Mouse (Mus musculus) embryonic facial prominence, embryonic 11.5 days (tissue): ENCODE measurements around the gene Esr1. TPM values are rescaled to one million over a fixed set of nuclear protein-coding genes. Genes with fewer than 3 reads are reported as not detected.
A peak's percentile ranks its signal among the peaks of the same experiment; 100 is the strongest.
"Not testable (repeated sequence)": the region's sequence is repeated elsewhere in the genome, so short reads cannot be mapped to it uniquely, and the experiment has no call there.

Source experiments
- ATAC-seq: fragments of 200-750 bp; cut with Nextera tagmentation; replicated peaks from 2 replicates; pipeline ENCODE4 v1.8.0; 2017; ENCODE audit warnings: low read depth; ENCODE audit not compliant: insufficient number of reproducible peaks, low FRiP score, low TSS enrichment
- DNase-seq: peaks from one replicate; pipeline ENCODE4 v3.0.0-alpha.2; 2015; ENCODE audit warnings: low spot score
- H3K27ac ChIP-seq: fragments of 300-500 bp; sonication (generic); replicated peaks from 2 replicates; pipeline ENCODE4 v1.5.1; 2014; ENCODE audit warnings: mild to moderate bottlenecking, low read depth, low read length, control low read depth
- H3K27me3 ChIP-seq: fragments of 300-500 bp; sonication (generic); 2 replicates; pipeline ENCODE4 v1.6.1; 2014; ENCODE audit warnings: mild to moderate bottlenecking, low read length, moderate library complexity, mixed read lengths; ENCODE audit not compliant: control insufficient read depth, insufficient read depth
- H3K36me3 ChIP-seq: fragments of 300-500 bp; sonication (generic); replicated peaks from 2 replicates; pipeline ENCODE4 v1.6.1; 2014; ENCODE audit warnings: low read depth, mild to moderate bottlenecking, low read length, moderate library complexity, mixed read lengths; ENCODE audit not compliant: control insufficient read depth, insufficient read depth
- H3K4me1 ChIP-seq: fragments of 300-500 bp; sonication (generic); 2 replicates; pipeline ENCODE4 v1.6.1; 2014; ENCODE audit warnings: low read length, mixed read lengths; ENCODE audit not compliant: control insufficient read depth, insufficient read depth
- H3K4me2 ChIP-seq: fragments of 300-500 bp; sonication (generic); 2 replicates; pipeline ENCODE4 v1.6.1; 2014; ENCODE audit warnings: low read depth, mild to moderate bottlenecking, control low read depth, low read length, moderate library complexity
- H3K4me3 ChIP-seq: fragments of 300-500 bp; sonication (generic); 2 replicates; pipeline ENCODE4 v1.5.1; 2014; ENCODE audit warnings: low read depth, low read length, control low read depth
- H3K9ac ChIP-seq: fragments of 300-500 bp; sonication (generic); replicated peaks from 2 replicates; pipeline ENCODE4 v1.6.1; 2014; ENCODE audit warnings: mild to moderate bottlenecking, control low read depth, low read length
- H3K9me3 ChIP-seq: fragments of 300-500 bp; sonication (generic); replicated peaks from 2 replicates; pipeline ENCODE4 v1.6.1; 2016; ENCODE audit warnings: mild to moderate bottlenecking, low read length, inconsistent platforms, mixed read lengths; ENCODE audit not compliant: control insufficient read depth
- WGBS: fragments of 180-500 bp; shearing (Covaris S2); extraction: QIAGEN DNeasy Blood & Tissue Kit; methylation state at CpG from one replicate; pipeline ENCODE4 v1.1.7; 2014; 5-methylcytosine and 5-hydroxymethylcytosine counted together
- polyA plus RNA-seq: library from polyadenylated mRNA; unstranded; fragments of >200 nt; fragmentation: Nextera tagmentation; extraction: Ambion mirVana; gene quantifications from 2 replicates; pipeline ENCODE4 v1.2.1, GENCODE M21; 2014

Gene Esr1
- polyA plus RNA-seq, 1 experiment from 2014 or later = 0.10 TPM

DNA sequence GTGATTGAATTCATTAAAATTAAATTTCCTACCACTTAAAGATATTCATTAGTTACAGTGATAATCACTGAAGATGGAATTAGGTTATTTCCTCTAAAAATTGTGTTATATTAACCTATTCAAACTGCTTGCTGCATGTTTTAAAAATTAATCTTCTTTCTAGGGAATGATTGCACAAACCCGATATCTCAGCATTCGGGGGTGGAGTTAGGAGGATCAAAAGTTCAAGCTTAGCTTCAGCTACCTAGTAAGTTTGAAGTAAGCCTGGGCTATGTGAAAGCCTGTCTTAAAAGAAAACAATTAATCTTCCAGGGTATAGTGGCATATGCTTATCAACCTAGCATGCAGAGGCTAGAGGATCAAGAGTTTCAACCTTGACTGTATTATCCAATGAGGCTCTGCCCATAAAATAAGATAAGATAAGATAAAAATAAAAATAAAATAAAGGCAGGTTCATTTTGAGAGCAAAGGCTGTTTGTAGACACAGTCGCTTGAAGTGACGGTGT, 62.0 kb downstream of the Esr1 start:
- no peaks in the 10 kb centered on the region for H3K36me3 ChIP-seq
- H3K27ac ChIP-seq = no peak overlapping the region
- H3K4me2 ChIP-seq = no peak overlapping the region
- no peak for ATAC-seq
- 84% methylated on average over 4 of the region's 4 CpGs for WGBS
- H3K27me3 ChIP-seq = no peaks in the 10 kb centered on the region
- no peak for DNase-seq
- H3K4me1 ChIP-seq = no peaks in the 10 kb centered on the region
- no peaks in the 10 kb centered on the region for H3K9me3 ChIP-seq
- no peak overlapping the region for H3K4me3 ChIP-seq
- H3K9ac ChIP-seq = no peak overlapping the region

DNA sequence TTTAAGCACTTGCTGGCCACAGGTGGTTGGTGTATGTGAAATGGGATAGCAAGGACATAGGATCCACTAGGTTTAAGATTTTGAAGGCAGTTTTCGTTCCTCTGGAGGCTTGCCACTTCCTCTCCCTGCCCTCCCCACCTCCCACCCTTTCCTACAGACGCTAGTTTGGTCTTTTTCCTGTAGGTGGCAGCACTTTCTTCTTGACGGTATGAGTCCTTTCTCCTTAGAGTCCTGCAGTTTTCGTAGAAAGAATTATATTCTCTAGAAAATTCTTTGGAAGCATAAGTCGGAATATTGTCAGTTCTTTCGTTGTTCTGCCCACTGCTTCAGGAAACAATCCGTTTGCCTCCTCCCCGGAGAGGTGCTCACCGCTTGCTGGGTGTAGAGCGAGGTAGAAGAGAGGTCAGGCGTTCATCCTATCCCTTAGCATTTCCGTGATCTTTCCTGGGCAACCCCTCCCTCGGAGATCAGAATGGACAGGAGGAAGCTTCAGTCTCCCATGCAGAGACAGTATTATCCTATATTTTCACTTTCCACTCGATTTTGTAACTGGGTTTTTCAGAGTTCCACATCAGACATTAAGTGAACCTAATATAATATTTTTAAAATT, 63.7 kb downstream of the Esr1 start:
- not testable (repeated sequence) for H3K4me3 ChIP-seq, H3K36me3 ChIP-seq, H3K4me2 ChIP-seq, H3K27me3 ChIP-seq, H3K4me1 ChIP-seq, H3K27ac ChIP-seq, H3K9ac ChIP-seq, H3K9me3 ChIP-seq
- ATAC-seq (0 out of 2 replicates have a peak, but pooled peaks have one; percentile 44), DNase-seq (peak; percentile 67)
- WGBS = 29% methylated on average over 14 of the region's 14 CpGs

DNA sequence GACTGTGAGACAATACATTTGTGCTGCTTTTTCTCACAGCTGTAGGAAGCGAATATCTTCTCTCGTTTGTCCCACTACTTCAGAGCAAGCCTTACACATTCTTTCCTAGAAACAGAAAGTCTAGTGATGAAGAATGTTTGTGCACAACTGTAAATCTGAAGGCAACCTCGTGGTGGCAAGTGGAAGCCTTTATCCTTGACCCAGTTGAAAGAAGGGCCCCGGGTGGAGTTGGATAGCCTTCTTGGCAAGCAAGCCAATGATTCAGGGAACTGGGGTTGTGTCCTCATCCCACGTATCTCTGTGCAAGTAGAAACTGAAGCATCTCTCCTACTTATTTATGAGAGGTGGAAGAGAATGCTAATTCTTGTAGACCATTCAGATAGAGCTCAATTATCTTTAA, 71.7 kb downstream of the Esr1 start:
- 85% methylated on average over 5 of the region's 5 CpGs for WGBS
- H3K36me3 ChIP-seq = no peaks in the 10 kb centered on the region
- no peak overlapping the region for H3K9ac ChIP-seq
- H3K9me3 ChIP-seq = no peaks in the 10 kb centered on the region
- DNase-seq (no peak), ATAC-seq (no peak)
- H3K4me2 ChIP-seq = no peak overlapping the region
- no peak overlapping the region for H3K27ac ChIP-seq
- no peaks in the 10 kb centered on the region for H3K27me3 ChIP-seq
- H3K4me3 ChIP-seq = no peak overlapping the region
- H3K4me1 ChIP-seq = no peaks in the 10 kb centered on the region

DNA sequence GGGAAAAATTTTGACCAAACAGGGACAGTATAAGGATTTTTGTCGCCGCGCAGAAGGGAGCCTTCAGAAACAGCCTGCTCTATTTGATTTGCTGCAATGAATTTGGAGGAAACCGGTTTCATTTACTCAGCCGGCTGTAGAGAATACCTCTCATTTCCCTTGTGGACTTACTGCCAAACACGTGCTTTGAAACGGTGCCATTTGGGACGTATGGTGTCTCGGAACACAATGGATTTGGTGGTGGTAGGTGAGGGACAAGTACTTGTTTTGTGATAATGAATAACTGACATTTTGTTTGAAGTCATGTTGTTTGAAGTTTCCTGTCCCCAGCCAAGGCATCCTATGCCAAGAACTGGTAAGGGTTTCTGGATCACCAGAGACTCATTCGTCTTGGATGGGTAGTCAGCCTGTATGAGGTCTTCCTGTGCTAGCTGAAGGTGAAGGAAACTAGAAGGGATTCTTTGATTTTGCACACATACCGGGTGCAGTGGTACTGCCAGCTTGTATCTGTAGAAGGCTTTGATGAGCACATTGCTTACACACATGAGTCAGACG, 72.4 kb downstream of the Esr1 start:
- Histone ChIP-seq H3K27me3 (no peaks in the 10 kb centered on the region), H3K36me3 (no peaks in the 10 kb centered on the region), H3K4me1 (no peaks in the 10 kb centered on the region), H3K4me3 (no peak overlapping the region), H3K4me2 (no peak overlapping the region), H3K27ac (no peak overlapping the region), H3K9ac (no peak overlapping the region), H3K9me3 (no peaks in the 10 kb centered on the region)
- no peak for DNase-seq
- 94% methylated on average over 12 of the region's 12 CpGs for WGBS
- ATAC-seq = no peak

DNA sequence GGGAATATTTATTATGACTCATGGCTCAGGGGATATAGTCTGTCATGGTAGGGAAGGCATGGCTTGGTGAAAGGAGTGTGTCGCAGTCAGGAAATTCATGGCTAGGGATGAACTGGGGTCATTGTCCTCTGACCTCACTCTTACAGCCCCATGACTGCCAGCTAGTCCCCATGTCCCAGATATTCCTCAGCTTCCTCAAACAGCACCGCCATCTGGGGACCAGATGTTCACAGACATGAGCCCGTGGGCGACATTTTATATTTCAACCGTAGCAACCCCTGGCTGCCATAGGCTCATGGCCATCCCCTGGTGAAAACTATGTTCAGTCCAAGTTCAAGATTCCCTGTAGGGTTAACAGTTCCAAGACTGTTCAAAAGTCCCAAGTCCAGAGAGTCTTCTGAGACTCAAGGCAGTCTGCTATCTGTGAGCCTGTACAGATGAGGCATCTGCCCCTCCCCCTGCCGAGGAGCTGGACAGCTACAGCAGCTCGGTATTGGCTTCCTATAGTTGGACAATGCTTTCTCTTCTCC, 83.0 kb downstream of the Esr1 start:
- no peaks in the 10 kb centered on the region for H3K27me3 ChIP-seq
- no peak overlapping the region for H3K27ac ChIP-seq
- WGBS = 40% methylated on average over 7 of the region's 7 CpGs
- H3K9ac ChIP-seq = no peak overlapping the region
- ATAC-seq (no peak), DNase-seq (no peak)
- no peak overlapping the region for H3K4me3 ChIP-seq
- no peaks in the 10 kb centered on the region for H3K36me3 ChIP-seq
- H3K9me3 ChIP-seq = no peaks in the 10 kb centered on the region
- H3K4me1 ChIP-seq = no peaks in the 10 kb centered on the region
- H3K4me2 ChIP-seq = no peak overlapping the region

DNA sequence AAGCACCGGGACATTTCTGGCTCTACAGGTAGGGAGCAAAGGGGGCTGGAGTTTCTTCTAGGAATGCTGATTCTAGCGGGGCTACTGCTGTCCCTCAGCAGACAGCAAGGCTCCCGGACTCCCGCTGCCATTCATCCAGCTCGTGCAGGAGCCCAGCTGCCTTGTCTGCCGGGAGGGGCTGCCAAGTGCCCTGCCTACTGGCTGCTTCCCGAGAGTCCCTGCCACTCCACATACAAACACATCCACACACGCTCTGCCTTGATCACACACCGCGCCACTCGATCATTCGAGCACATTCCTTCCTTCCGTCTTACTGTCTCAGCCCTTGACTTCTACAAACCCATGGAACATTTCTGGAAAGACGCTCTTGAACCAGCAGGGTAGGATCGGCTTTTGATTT, 98.5 kb downstream of the Esr1 start:
- H3K27ac ChIP-seq = no peak overlapping the region
- H3K9ac ChIP-seq = no peak overlapping the region
- peak overlapping the region; percentile 36 for H3K4me2 ChIP-seq
- no peaks in the 10 kb centered on the region for H3K36me3 ChIP-seq
- no peaks in the 10 kb centered on the region for H3K9me3 ChIP-seq
- H3K4me1 ChIP-seq = peaks cover 5% of the 10 kb centered on the region
- ATAC-seq (no peak), DNase-seq (peak; percentile 22)
- WGBS = 5% methylated on average over 15 of the region's 15 CpGs
- peak overlapping the region; percentile 16; the same call in 1 of the 2 replicates for H3K4me3 ChIP-seq
- peaks cover 33% of the 10 kb centered on the region for H3K27me3 ChIP-seq

DNA sequence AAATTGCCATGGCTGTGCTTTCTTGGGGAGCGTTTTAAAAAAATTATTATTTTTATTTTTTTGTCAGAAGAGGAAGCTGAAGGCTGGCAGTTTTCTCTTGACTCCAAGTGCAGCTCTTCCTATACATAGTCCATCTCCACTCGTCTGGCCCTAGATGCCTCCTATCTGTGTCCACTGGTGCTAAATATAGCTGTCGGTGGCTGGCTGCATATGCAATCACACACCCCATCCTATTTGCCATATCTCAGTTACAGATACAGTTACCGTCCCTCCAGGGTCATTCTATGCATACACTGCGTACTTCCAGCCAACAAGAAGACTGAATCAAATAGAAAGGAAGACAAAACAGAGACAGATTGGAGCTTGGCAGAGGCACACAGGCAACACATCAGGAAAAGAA, 100.0 kb downstream of the Esr1 start:
- no peak for ATAC-seq
- peaks cover 33% of the 10 kb centered on the region for H3K27me3 ChIP-seq
- H3K9ac ChIP-seq = no peak overlapping the region
- peaks cover 5% of the 10 kb centered on the region for H3K4me1 ChIP-seq
- H3K4me3 ChIP-seq = no peak overlapping the region
- H3K27ac ChIP-seq = no peak overlapping the region
- whole genome bisulfite sequencing = 51% methylated on average over 5 of the region's 5 CpGs
- no peaks in the 10 kb centered on the region for H3K9me3 ChIP-seq
- no peaks in the 10 kb centered on the region for H3K36me3 ChIP-seq
- no peak overlapping the region for H3K4me2 ChIP-seq
- DNase-seq = no peak
